Mouse (Mus musculus) cortical plate, adult 2 months (tissue): ENCODE measurements at regions not wholly inside any gene's neighbourhood (a gene's known extent, or its start where the extent isn't known, plus 50 kb on each side); places are given as distances from the start of the nearest gene placed in this dataset.

ENCODE experiments used
- CTCF ChIP-seq: fragments of 200-500 bp; IDR thresholded peaks from 2 replicates; pipeline ENCODE4 v1.5.1; 2011; ENCODE audit warnings: mild to moderate bottlenecking, control low read depth, low read length; ENCODE audit not compliant: insufficient read depth; ENCODE audit errors: extremely low read depth
- POLR2A ChIP-seq: fragments of 200-500 bp; IDR thresholded peaks from 2 replicates; pipeline ENCODE4 v1.6.1; 2011; ENCODE audit warnings: mild to moderate bottlenecking, low read length, control low read depth; ENCODE audit not compliant: insufficient read depth; ENCODE audit errors: extremely low read depth

- TF ChIP-seq POLR2A (no peak), CTCF (no peak)
Measured at GRCm38 (mm10) chr3:21816968-21817858, 259.2 kb upstream of the Tbl1xr1 start.
